Mouse (Mus musculus) small intestine, adult 2 months (tissue): ENCODE results near the gene Pkd2. TPM values are rescaled to one million over a fixed set of nuclear protein-coding genes. Genes with fewer than 3 reads are reported as not detected.

Experiments
- H3K27ac ChIP-seq: fragments of 200-500 bp; 2 replicates; pipeline ENCODE4 v1.5.1; 2012; ENCODE audit warnings: low read depth, low read length, control low read depth, inconsistent platforms; ENCODE audit not compliant: insufficient read depth
- H3K27me3 ChIP-seq: fragments of 200-500 bp; 2 replicates; pipeline ENCODE4 v1.6.1; 2012; ENCODE audit warnings: mild to moderate bottlenecking, moderate library complexity, low read length, inconsistent platforms; ENCODE audit not compliant: control insufficient read depth, insufficient read depth
- H3K36me3 ChIP-seq: fragments of 200-500 bp; 2 replicates; pipeline ENCODE4 v1.6.1; 2012; ENCODE audit warnings: mild to moderate bottlenecking, low read length, control low read depth, inconsistent platforms; ENCODE audit not compliant: control insufficient read depth, insufficient read depth
- H3K4me1 ChIP-seq: fragments of 200-500 bp; 2 replicates; pipeline ENCODE4 v1.6.1; 2012; ENCODE audit warnings: low read length, inconsistent platforms, mixed read lengths; ENCODE audit not compliant: control insufficient read depth, insufficient read depth, insufficient read length
- H3K4me3 ChIP-seq: fragments of 200-500 bp; 2 replicates; pipeline ENCODE4 v1.5.1; 2012; ENCODE audit warnings: low read depth, mild to moderate bottlenecking, control low read depth, inconsistent platforms, low read length, moderate library complexity
- CTCF ChIP-seq: fragments of 200-500 bp; IDR thresholded peaks from 2 replicates; pipeline ENCODE4 v1.5.1; 2012; ENCODE audit warnings: low read depth, mild to moderate bottlenecking, control low read depth, inconsistent platforms, low read length, moderate library complexity, mixed read lengths; ENCODE audit not compliant: insufficient replicate concordance, insufficient read length; ENCODE audit errors: extremely low read depth
- POLR2A ChIP-seq: fragments of 200-500 bp; IDR thresholded peaks from 2 replicates; pipeline ENCODE4 v1.6.1; 2012; ENCODE audit warnings: low read depth, mild to moderate bottlenecking, control low read depth, inconsistent platforms, low read length, moderate library complexity
- WGBS: fragments of 180-500 bp; shearing (Covaris S2); methylation state at CpG from one replicate; pipeline ENCODE4 v1.1.7; 2018; 5-methylcytosine and 5-hydroxymethylcytosine counted together
- polyA plus RNA-seq: library from polyadenylated mRNA; depleted of rRNA; stranded (reverse); fragments of >200 nt; gene quantifications from 2 replicates; pipeline ENCODE4 v1.2.3, GENCODE M21; 2012

Gene Pkd2
- polyA plus RNA-seq, 1 experiment: 6.1 TPM

DNA sequence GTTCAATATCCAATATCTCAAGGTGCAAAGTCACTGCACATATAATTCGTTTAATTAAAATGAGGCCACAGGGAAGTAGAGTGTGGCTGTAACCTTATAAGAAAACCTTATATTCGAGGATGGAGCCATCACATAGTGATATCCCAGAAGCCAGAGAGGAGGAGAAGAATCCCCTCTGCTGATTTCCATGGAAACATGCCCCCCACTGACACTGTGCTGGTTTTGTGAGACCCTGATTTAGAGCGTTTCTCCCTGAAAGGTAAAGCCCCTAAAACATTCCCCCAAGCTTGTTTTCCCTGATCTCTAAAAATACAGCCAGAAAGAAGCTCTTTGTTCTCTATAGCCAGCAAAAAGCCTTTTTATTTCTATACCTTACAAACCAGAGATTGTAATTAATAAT lies 9.8 kb upstream of the Pkd2 start:
- no peak overlapping the region for H3K4me3 ChIP-seq
- H3K27me3 ChIP-seq: no peaks in the 10 kb centered on the region
- no peaks in the 10 kb centered on the region for H3K36me3 ChIP-seq
- WGBS: 44% methylated on average over 3 of the region's 3 CpGs
- no peak overlapping the region for H3K27ac ChIP-seq
- TF ChIP-seq POLR2A (no peak), CTCF (no peak)
- no peaks in the 10 kb centered on the region; the same call in 1 of the 2 replicates for H3K4me1 ChIP-seq

DNA sequence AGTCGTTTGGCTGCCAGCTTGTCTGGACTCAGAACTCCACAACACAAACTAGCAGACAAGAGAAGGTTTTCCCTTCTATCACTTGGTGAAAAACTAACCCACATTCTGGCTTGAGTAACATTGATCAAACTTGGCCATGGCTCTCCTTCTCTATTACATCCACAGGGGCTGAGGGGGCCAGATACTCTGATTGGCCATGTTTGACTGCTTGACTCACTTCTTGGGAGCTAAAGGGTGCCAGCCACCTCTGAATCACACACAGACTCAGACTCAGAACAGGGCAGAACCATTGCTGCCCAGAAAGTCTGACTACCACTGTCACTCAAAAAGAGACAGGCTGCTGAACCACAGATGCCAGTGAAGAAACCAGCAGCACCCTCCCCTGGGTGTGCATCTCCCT lies 6.2 kb upstream of the Pkd2 start:
- 50% methylated on average over 1 of the region's 1 CpGs for WGBS
- H3K27me3 ChIP-seq: no peaks in the 10 kb centered on the region
- H3K4me1 ChIP-seq: no peaks in the 10 kb centered on the region; the same call in 1 of the 2 replicates
- no peak overlapping the region for H3K27ac ChIP-seq
- no peaks in the 10 kb centered on the region for H3K36me3 ChIP-seq
- no peak overlapping the region for H3K4me3 ChIP-seq
- TF ChIP-seq POLR2A (no peak), CTCF (no peak)

DNA sequence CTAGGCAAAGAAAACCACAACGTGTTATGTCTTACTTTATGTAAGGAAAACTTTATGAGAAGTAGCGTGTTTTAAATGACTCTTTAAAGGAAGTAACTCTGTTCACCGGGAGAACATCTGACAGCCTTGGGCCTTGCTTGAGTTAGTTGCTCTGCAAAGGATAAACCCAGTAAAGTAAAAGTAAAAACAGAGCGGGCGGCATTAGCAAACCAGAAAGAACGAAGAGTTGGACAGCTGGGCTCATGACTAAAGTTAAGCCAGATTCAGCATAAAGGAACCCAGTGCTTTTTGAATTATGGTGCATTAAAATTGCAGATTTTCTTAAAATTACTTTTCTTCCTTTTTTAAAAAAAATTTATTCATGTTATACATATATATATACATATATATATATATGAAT lies 4.7 kb upstream of the Pkd2 start:
- no peak for TF ChIP-seq CTCF
- WGBS: 83% methylated on average over 6 of the region's 6 CpGs
- Histone ChIP-seq H3K4me1 (peaks cover 4% of the 10 kb centered on the region), H3K36me3 (no peaks in the 10 kb centered on the region), H3K27ac (no peak overlapping the region), H3K4me3 (no peak overlapping the region), H3K27me3 (no peaks in the 10 kb centered on the region)

DNA sequence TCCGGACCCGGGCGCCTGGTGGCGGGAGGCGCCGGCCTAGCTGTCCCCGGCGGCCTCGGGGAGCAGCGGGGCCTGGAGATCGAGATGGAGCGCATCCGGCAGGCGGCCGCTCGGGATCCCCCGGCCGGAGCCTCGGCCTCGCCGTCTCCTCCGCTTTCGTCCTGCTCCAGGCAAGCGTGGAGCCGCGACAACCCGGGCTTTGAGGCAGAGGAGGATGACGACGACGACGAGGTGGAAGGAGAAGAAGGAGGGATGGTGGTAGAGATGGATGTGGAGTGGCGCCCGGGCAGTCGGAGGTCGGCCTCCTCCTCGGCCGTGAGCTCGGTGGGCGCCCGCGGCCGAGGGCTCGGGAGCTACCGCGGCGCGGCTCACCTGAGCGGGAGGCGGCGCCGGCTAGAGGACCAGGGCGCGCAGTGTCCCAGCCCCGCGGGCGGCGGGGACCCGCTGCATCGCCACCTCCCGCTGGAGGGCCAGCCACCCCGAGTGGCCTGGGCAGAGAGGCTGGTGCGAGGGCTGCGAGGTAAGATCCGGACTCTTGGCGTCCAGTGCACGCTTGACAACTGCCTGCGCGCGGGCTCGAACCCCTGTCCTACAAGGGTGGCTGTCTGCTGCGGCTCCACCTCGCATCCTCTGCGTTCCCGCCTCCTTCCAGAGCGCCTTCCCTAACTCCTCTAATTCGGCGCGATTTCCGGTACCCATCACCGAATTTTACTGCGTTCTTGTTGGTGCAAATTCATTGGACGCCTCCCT lies 631 bp downstream of the Pkd2 start:
- peak overlapping the region; percentile 89 for H3K4me3 ChIP-seq
- H3K4me1 ChIP-seq: peaks cover 9% of the 10 kb centered on the region
- WGBS: under 1% methylated on average over 82 of the region's 82 CpGs
- H3K27ac ChIP-seq: peak overlapping the region; percentile 52
- no peaks in the 10 kb centered on the region for H3K27me3 ChIP-seq
- no peak for TF ChIP-seq POLR2A
- TF ChIP-seq CTCF: no peak
- H3K36me3 ChIP-seq: no peaks in the 10 kb centered on the region

- TF ChIP-seq CTCF (no peak), POLR2A (no peak)
- H3K36me3 ChIP-seq: peaks cover 2% of the 10 kb centered on the region; the same call in 1 of the 2 replicates
- H3K27me3 ChIP-seq: no peaks in the 10 kb centered on the region
- peak overlapping the region; percentile 89 for H3K4me3 ChIP-seq
- H3K4me1 ChIP-seq: peaks cover 9% of the 10 kb centered on the region
- WGBS: 36% methylated on average over 3 of the region's 3 CpGs
- H3K27ac ChIP-seq: no peak overlapping the region
Measured at GRCm38 (mm10) chr5:104460456-104460838, 1.2 kb downstream of the Pkd2 start.

- Histone ChIP-seq H3K27ac (no peak overlapping the region), H3K27me3 (no peaks in the 10 kb centered on the region), H3K4me3 (no peak overlapping the region), H3K4me1 (peaks cover 9% of the 10 kb centered on the region), H3K36me3 (peaks cover 2% of the 10 kb centered on the region; the same call in 1 of the 2 replicates)
- 64% methylated on average over 7 of the region's 7 CpGs for WGBS
- TF ChIP-seq POLR2A (no peak), CTCF (no peak)
Measured at GRCm38 (mm10) chr5:104460856-104461255, 1.6 kb downstream of the Pkd2 start.

DNA sequence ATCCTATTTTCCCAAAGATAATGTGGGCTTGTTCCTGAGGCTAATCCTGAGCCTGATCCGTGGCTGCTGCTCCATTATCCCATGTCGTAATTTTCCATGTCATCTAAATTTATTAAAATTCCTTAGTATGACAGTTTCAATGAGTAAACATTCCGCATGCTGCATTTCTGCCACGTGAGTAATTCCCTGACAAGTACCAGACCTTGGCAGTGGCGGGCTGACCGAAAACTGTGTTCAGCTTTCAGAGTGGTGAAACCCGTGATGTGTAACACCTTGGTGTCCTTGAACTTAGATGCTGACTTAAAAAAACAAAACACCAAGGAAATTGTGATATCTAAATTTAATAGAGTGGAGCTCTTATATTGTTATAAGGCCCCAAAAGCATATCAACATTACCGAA lies 6.0 kb downstream of the Pkd2 start:
- no peak overlapping the region for H3K27ac ChIP-seq
- H3K27me3 ChIP-seq: no peaks in the 10 kb centered on the region
- peaks cover 5% of the 10 kb centered on the region; the same call in 1 of the 2 replicates for H3K36me3 ChIP-seq
- H3K4me3 ChIP-seq: no peak overlapping the region
- 82% methylated on average over 8 of the region's 8 CpGs for WGBS
- TF ChIP-seq POLR2A (no peak), CTCF (no peak)
- no peaks in the 10 kb centered on the region for H3K4me1 ChIP-seq

- WGBS: 82% methylated on average over 12 of the region's 12 CpGs
- Histone ChIP-seq H3K36me3 (peaks cover 5% of the 10 kb centered on the region; the same call in 1 of the 2 replicates), H3K27ac (no peak overlapping the region; the same call in 1 of the 2 replicates), H3K4me3 (no peak overlapping the region), H3K27me3 (no peaks in the 10 kb centered on the region), H3K4me1 (no peaks in the 10 kb centered on the region)
- TF ChIP-seq POLR2A (no peak), CTCF (no peak)
Measured at GRCm38 (mm10) chr5:104465731-104466130, 6.5 kb downstream of the Pkd2 start.
